Mouse (Mus musculus) thymus, postnatal 0 days (tissue): Measurements from ENCODE around the gene Klra3. TPM values are rescaled to one million over a fixed set of nuclear protein-coding genes. Genes with fewer than 3 reads are reported as not detected.
"Not testable (repeated sequence)": the region's sequence is repeated elsewhere in the genome, so short reads cannot be mapped to it uniquely, and the experiment has no call there.

ENCODE experiments used
- DNase-seq: peaks from one replicate; pipeline ENCODE4 v3.0.0-alpha.2; 2015; ENCODE audit warnings: low spot score
- polyA plus RNA-seq: library from polyadenylated mRNA; unstranded; fragments of >200 nt; fragmentation: Nextera tagmentation; extraction: Ambion mirVana; gene quantifications from 2 replicates; pipeline ENCODE4 v1.2.1, GENCODE M21; 2015

Klra3 gene
- polyA plus RNA-seq: not detected in 2 replicates

GRCm38 (mm10) chr6:130337411-130337810 is at the start of gene Klra3:
Gene Klra3 (minus strand): TSS chr6:130337574.
- no peak for DNase-seq

GRCm38 (mm10) chr6:130386750-130387149 is 49.4 kb upstream of the Klra3 start, which contains the start of gene Klra1:
Gene Klra1 (minus strand): TSS chr6:130386874.
- no peak for DNase-seq

GRCm38 (mm10) chr6:130385803-130386202 is 48.4 kb upstream of the Klra3 start:
- DNase-seq: no peak

- DNase-seq: no peak
Measured at GRCm38 (mm10) chr6:130382375-130382774, 45.0 kb upstream of the Klra3 start.

- DNase-seq: not testable (repeated sequence)
Measured at GRCm38 (mm10) chr6:130345381-130345780, 8.0 kb upstream of the Klra3 start.

GRCm38 (mm10) chr6:130341973-130342372 is 4.6 kb upstream of the Klra3 start:
- not testable (repeated sequence) for DNase-seq

- DNase-seq: no peak
Measured at GRCm38 (mm10) chr6:130287984-130288649, 49.3 kb downstream of the Klra3 start.

GRCm38 (mm10) chr6:130281828-130282227 is 55.5 kb downstream of the Klra3 start, which contains the start of gene Klra10:
Gene Klra10 (minus strand): TSS chr6:130281928.
- DNase-seq: not testable (repeated sequence)

Other genes starting within 250 kb of the Klra3 start
- gene Klra8, start 207.7 kb downstream of the Klra3 start, polyA plus RNA-seq: not detected in 2 replicates
- not detected in 2 replicates for gene Klra9, start 144.5 kb downstream of the Klra3 start, polyA plus RNA-seq
- gene Klra7, start 104.3 kb downstream of the Klra3 start, polyA plus RNA-seq: 0.23 TPM in 1 of 2 replicates, not detected in the other
- not detected in 2 replicates for gene Klra10, start 55.6 kb downstream of the Klra3 start, polyA plus RNA-seq
- not detected in 2 replicates for gene Klra1, start 49.3 kb upstream of the Klra3 start, polyA plus RNA-seq